Mouse (Mus musculus) heart, embryonic 12.5 days (tissue): ENCODE measurements around the gene Degs2. TPM values are rescaled to one million over a fixed set of nuclear protein-coding genes. Genes with fewer than 3 reads are reported as not detected.

ENCODE experiments used
- ATAC-seq: fragments of 200-750 bp; cut with Nextera tagmentation; 2 replicates; pipeline ENCODE4 v1.8.0; 2017; ENCODE audit warnings: moderate TSS enrichment, moderate library complexity; ENCODE audit not compliant: insufficient number of reproducible peaks, low FRiP score
- H3K27ac ChIP-seq: fragments of 300-500 bp; sonication (generic); 2 replicates; pipeline ENCODE4 v1.5.1; 2016; ENCODE audit warnings: mild to moderate bottlenecking, moderate library complexity; ENCODE audit not compliant: poor library complexity, severe bottlenecking
- H3K27me3 ChIP-seq: fragments of 300-500 bp; sonication (generic); replicated peaks from 2 replicates; pipeline ENCODE4 v1.6.1; 2016; ENCODE audit warnings: mild to moderate bottlenecking, moderate library complexity
- H3K36me3 ChIP-seq: fragments of 300-500 bp; sonication (generic); 2 replicates; pipeline ENCODE4 v1.6.1; 2016; ENCODE audit warnings: mild to moderate bottlenecking, moderate library complexity
- H3K4me1 ChIP-seq: fragments of 300-500 bp; sonication (generic); replicated peaks from 2 replicates; pipeline ENCODE4 v1.6.1; 2016; ENCODE audit warnings: mild to moderate bottlenecking
- H3K4me2 ChIP-seq: fragments of 300-500 bp; sonication (generic); 2 replicates; pipeline ENCODE4 v1.6.1; 2016; ENCODE audit warnings: mild to moderate bottlenecking, moderate library complexity
- H3K4me3 ChIP-seq: fragments of 300-500 bp; sonication (generic); 2 replicates; pipeline ENCODE4 v1.5.1; 2016; ENCODE audit warnings: mild to moderate bottlenecking
- H3K9ac ChIP-seq: fragments of 300-500 bp; sonication (generic); 2 replicates; pipeline ENCODE4 v1.6.1; 2016; ENCODE audit warnings: mild to moderate bottlenecking, moderate library complexity
- H3K9me3 ChIP-seq: fragments of 300-500 bp; sonication (generic); replicated peaks from 2 replicates; pipeline ENCODE4 v1.6.1; 2016; ENCODE audit warnings: mild to moderate bottlenecking, moderate library complexity
- WGBS: fragments of 180-500 bp; shearing (Covaris S2); methylation state at CpG from one replicate; pipeline ENCODE4 v1.1.7; 2016; 5-methylcytosine and 5-hydroxymethylcytosine counted together
- polyA plus RNA-seq: library from polyadenylated mRNA; unstranded; fragments of >200 nt; fragmentation: Nextera tagmentation; extraction: Ambion mirVana; gene quantifications from 2 replicates; pipeline ENCODE4 v1.2.1, GENCODE M21; 2016

Degs2 gene
- polyA plus RNA-seq, 1 experiment from 2014 or later, result 1.0 TPM

DNA sequence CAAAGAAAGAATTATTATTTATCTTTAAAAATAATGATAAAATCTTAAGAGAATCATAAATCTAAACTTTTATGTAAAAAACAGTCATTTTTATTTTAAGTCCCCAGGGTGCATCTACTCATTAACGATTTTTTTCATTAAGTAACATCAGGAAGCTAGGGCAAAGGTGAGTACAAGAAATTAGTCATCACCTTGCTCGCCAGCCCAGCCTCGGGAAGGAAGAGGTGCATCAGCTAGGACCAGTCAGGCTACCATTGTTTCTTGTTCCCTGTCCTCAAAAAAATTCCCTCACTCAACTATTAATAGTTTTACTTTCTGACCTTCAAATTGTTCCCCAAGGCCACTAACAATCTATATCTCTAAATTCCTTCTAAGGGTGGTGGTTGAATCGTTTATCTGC is 23.7 kb downstream of the Degs2 start:
- H3K9me3 ChIP-seq, result no peaks in the 10 kb centered on the region
- no peak for ATAC-seq
- H3K4me1 ChIP-seq, result peaks cover 9% of the 10 kb centered on the region
- H3K4me3 ChIP-seq, result no peak overlapping the region
- no peak overlapping the region for H3K4me2 ChIP-seq
- 64% methylated on average over 4 of the region's 4 CpGs for WGBS
- H3K36me3 ChIP-seq, result peaks cover 83% of the 10 kb centered on the region
- H3K9ac ChIP-seq, result no peak overlapping the region
- no peak overlapping the region for H3K27ac ChIP-seq
- no peaks in the 10 kb centered on the region for H3K27me3 ChIP-seq

DNA sequence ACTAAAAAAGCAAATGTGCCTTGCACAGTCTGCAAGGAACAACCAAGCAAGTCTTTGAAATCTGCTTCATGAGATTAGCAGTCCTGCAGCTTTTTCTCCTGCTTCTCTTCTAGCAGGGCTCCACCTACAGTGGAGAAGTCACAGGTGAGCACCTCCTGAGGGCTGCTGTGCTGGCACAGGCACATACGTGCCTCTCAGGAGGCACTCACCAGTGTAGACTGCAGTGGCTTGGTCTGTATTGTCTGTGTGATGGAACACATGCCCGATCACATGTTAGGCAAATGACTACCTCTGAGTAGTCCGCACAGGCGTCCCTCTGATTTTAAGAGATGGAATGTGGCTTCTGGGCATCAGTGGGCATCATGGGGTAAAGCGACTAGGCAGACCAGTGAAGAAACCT is 25.0 kb downstream of the Degs2 start:
- Histone ChIP-seq H3K9ac (no peak overlapping the region), H3K4me2 (no peak overlapping the region), H3K27me3 (no peaks in the 10 kb centered on the region), H3K4me1 (peaks cover 9% of the 10 kb centered on the region), H3K4me3 (no peak overlapping the region), H3K27ac (no peak overlapping the region), H3K9me3 (no peaks in the 10 kb centered on the region), H3K36me3 (peaks cover 80% of the 10 kb centered on the region)
- 91% methylated on average over 5 of the region's 5 CpGs for WGBS
- no peak for ATAC-seq

DNA sequence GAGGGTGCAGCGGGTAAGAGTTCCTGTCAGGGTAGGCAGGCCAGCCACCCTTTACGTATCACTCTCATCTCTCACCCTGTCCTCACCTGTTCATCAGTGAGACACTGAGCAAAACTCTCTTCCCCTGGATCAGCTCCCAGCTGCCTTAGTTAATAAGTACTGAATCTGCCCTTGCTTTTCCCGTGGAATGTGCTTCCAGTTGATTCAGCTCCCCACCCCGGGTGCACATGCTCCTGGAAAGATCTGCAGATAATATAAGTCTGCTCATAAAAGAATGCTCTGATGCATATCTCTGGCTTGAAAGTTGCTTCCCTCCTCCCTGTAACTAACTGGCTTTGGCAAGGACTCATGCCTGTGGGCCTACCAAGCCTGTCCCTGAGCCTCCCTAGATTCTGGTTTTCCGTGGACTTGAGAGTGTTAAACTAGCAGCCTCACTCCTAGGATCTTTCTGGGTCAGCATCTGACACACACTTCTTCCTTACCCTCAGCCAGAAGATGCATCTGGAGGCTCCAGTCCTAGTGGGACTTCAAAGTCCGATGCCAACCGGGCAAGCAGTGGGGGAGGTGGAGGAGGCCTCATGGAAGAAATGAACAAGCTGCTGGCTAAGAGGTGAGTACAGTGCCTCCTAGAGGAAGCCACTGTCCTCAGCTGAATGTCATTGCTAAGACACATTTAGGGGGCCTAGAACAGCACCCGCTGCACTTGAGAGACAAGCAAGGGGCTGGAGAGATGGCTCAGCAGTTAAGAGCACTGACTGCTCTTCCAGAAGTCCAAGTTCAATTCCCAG is 26.3 kb downstream of the Degs2 start:
- no peaks in the 10 kb centered on the region for H3K27me3 ChIP-seq
- peaks cover 9% of the 10 kb centered on the region for H3K4me1 ChIP-seq
- no peaks in the 10 kb centered on the region for H3K9me3 ChIP-seq
- no peak overlapping the region for H3K9ac ChIP-seq
- 72% methylated on average over 8 of the region's 8 CpGs for WGBS
- H3K36me3 ChIP-seq, result peaks cover 70% of the 10 kb centered on the region
- no peak overlapping the region for H3K4me2 ChIP-seq
- ATAC-seq, result no peak
- H3K4me3 ChIP-seq, result no peak overlapping the region
- H3K27ac ChIP-seq, result no peak overlapping the region

DNA sequence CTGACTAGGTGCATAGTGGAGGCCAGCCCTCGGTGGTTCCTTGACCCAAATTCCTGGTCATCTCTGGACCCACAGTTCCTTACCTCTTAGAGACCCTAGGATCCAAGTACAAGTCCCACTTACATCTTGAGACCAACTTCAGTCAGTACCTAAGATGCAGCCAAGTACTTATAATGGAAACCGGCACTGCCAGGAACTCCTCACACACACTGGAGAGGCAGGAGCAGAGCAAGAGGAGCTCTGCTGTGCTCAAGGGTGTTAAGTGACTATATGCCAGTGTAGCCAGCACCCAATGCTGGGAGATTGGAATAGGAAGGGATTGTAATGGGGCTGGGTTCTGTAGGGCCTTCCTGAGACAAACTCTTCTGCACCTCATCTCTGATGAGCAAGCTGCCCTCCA is 27.2 kb downstream of the Degs2 start:
- Histone ChIP-seq H3K4me3 (no peak overlapping the region), H3K9me3 (no peaks in the 10 kb centered on the region), H3K4me2 (no peak overlapping the region), H3K27me3 (no peaks in the 10 kb centered on the region), H3K9ac (no peak overlapping the region), H3K4me1 (peaks cover 9% of the 10 kb centered on the region), H3K27ac (no peak overlapping the region), H3K36me3 (peaks cover 65% of the 10 kb centered on the region)
- ATAC-seq, result no peak
- 89% methylated on average over 2 of the region's 2 CpGs for WGBS

DNA sequence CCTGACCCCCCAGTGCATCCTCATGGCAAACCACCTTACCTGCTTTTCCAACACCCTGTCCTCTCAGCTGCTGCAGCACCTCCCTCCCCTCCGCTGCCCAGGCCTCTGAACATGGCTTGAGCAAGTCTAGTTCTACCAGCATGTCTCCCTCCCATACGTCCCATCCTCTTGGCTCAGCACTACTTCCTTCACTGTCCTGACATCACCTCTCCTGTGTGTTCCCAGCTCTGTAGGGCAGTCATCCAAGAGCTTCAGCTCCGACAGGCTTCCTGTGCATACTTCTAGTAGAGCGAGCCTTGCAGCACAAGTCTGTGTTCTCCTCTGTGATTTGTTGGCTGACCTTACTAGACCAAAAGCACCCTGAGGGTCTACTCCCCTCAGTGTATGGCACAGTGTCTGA is 27.6 kb downstream of the Degs2 start:
- peak; percentile 40; the same call in 1 of the 2 replicates for ATAC-seq

DNA sequence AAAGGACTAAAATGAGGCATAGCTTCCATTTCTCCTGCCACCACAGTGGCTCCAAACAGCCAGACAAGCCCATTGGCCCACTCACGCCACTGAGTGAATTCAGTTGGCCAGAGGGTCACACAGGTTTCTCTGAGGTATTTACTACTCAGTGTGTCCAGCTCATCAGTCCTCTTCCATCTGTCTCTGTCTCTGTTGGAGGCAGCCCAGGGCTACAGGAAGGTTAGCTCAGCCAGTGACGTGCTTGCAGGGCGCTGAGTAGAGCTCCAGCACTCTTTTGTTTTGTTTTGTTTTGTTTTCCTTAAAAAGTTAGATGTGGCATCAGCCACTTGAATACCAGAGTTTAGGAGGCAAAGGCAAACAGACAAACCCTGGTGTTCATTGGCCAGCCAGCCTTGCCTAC is 28.6 kb downstream of the Degs2 start:
- no peak overlapping the region for H3K9ac ChIP-seq
- H3K27me3 ChIP-seq, result no peaks in the 10 kb centered on the region
- 85% methylated on average over 3 of the region's 3 CpGs for WGBS
- H3K4me1 ChIP-seq, result peaks cover 4% of the 10 kb centered on the region; the same call in 1 of the 2 replicates
- no peak overlapping the region for H3K4me3 ChIP-seq
- H3K27ac ChIP-seq, result no peak overlapping the region
- H3K9me3 ChIP-seq, result no peaks in the 10 kb centered on the region
- H3K36me3 ChIP-seq, result peaks cover 51% of the 10 kb centered on the region
- no peak for ATAC-seq
- no peak overlapping the region for H3K4me2 ChIP-seq

More for the DNA sequence above, 27.6 kb downstream of the Degs2 start:
- H3K9me3 ChIP-seq, result no peaks in the 10 kb centered on the region
- no peaks in the 10 kb centered on the region for H3K27me3 ChIP-seq
- no peak overlapping the region for H3K4me3 ChIP-seq
- no peak overlapping the region for H3K9ac ChIP-seq
- WGBS, result 65% methylated on average over 4 of the region's 4 CpGs
- peaks cover 9% of the 10 kb centered on the region for H3K4me1 ChIP-seq
- no peak overlapping the region for H3K4me2 ChIP-seq
- H3K36me3 ChIP-seq, result peaks cover 61% of the 10 kb centered on the region
- no peak overlapping the region for H3K27ac ChIP-seq

DNA sequence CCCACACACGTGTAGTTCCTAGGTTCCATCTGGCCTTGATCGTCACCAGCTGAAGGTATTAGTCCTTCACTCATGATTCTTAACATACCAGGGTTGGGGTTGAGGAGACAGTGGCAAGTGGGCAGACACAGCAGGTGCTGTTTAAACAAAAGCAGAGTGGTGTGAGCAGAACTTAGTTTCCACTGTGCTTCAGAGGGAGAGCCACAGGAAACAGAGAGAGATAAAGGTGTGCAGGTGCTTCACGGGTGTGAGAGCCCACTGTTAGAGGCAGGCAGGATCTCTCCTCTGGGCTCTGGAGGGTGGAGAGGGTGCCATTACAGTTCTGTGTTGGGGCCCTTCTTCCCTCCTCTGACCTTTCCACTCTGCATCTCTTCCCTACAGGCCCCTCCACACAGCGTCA is 29.2 kb downstream of the Degs2 start:
- WGBS, result 74% methylated on average over 4 of the region's 4 CpGs

DNA sequence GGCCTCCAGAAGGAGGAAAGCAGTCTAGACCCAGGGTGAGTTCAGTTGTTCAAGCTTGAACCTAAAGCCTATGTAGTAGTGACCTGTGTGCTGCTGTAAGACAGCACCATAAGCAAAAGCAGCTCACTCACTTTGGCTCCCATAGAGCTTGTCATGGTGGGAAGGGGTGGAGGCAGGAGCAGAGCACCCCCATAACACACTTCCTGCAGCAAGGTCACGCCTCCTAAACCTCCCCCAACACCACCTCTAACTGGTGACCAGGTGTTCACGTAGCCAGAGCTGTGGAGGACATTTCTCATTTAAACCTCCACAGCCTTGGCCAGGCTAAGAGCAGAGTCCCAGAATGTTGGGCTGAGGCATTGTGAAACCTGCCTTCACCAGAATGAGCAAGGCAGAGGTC is 30.6 kb downstream of the Degs2 start:
- H3K4me1 ChIP-seq, result peaks cover 7% of the 10 kb centered on the region
- 81% methylated on average over 2 of the region's 2 CpGs for WGBS
- no peak overlapping the region for H3K9ac ChIP-seq
- no peaks in the 10 kb centered on the region for H3K27me3 ChIP-seq
- no peak overlapping the region for H3K27ac ChIP-seq
- no peaks in the 10 kb centered on the region for H3K9me3 ChIP-seq
- H3K36me3 ChIP-seq, result peaks cover 39% of the 10 kb centered on the region
- H3K4me3 ChIP-seq, result no peak overlapping the region
- no peak overlapping the region for H3K4me2 ChIP-seq
- ATAC-seq, result no peak

More for the DNA sequence above, 29.2 kb downstream of the Degs2 start:
- Histone ChIP-seq H3K9me3 (no peaks in the 10 kb centered on the region), H3K4me2 (no peak overlapping the region), H3K4me1 (peaks cover 7% of the 10 kb centered on the region), H3K4me3 (no peak overlapping the region), H3K9ac (no peak overlapping the region), H3K27ac (no peak overlapping the region), H3K36me3 (peaks cover 51% of the 10 kb centered on the region), H3K27me3 (no peaks in the 10 kb centered on the region)
- no peak for ATAC-seq

DNA sequence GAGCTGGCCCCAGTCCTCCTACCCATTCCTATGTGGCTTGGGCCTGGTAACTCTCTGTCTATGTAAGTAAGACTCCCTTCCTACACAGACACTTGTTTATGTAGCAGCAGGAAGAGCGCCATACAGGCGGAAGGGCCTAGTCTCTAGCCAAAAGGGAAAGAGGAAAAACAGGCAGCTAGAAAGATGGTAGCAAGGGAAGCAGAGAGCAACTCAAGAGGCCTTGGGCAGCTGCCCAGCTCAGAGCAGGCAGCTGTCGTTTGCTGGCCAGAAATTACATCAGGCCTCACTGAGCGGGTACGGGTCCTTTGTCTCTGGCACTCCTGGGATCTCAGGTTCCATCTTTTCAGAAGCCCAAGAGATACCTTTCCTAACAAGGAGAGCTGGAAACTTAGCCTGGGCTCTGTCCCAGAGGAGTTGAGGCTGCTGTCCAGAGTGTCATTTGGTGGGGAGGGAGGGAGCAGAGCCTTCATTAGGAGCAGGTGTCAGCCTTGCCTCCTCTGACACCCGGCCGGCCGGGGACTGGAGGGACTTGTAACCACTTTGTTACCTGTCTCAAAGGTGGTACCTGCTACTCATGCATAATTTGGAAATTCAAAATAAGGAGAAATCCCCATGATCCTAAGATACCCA is 33.4 kb downstream of the Degs2 start:
- Histone ChIP-seq H3K36me3 (peaks cover 21% of the 10 kb centered on the region), H3K4me2 (no peak overlapping the region), H3K4me1 (peaks cover 3% of the 10 kb centered on the region; the same call in 1 of the 2 replicates), H3K4me3 (no peak overlapping the region), H3K27me3 (no peaks in the 10 kb centered on the region), H3K9me3 (no peaks in the 10 kb centered on the region), H3K9ac (no peak overlapping the region), H3K27ac (no peak overlapping the region)
- 78% methylated on average over 8 of the region's 8 CpGs for WGBS
- ATAC-seq, result no peak

DNA sequence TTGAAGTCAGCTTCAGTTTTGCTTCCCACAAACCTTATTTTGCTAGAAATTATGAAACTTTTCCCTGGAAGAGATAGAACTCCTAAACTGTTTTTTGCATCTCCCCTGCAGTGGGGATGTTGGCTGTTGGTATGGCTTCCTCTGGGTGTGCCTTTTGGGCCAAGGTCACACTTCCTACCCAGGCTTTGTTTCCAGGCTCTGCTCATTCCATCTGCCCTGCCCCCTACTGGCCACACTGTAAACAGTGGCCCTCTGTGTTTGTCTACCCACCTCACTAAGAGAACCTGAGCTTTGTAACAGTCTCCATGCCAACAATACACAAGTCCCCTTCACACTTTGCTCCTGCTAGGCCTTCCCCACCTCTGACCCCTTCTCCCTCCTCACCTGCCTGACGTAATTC is 44.8 kb downstream of the Degs2 start:
- Histone ChIP-seq H3K4me1 (peaks cover 29% of the 10 kb centered on the region), H3K4me3 (no peak overlapping the region), H3K27me3 (no peaks in the 10 kb centered on the region), H3K4me2 (no peak overlapping the region), H3K27ac (peak overlapping the region; percentile 20; the same call in 1 of the 2 replicates), H3K9me3 (no peaks in the 10 kb centered on the region), H3K36me3 (peaks cover 32% of the 10 kb centered on the region), H3K9ac (no peak overlapping the region)
- ATAC-seq, result no peak; the same call in 1 of the 2 replicates
- WGBS, result 80% methylated on average over 1 of the region's 1 CpGs

DNA sequence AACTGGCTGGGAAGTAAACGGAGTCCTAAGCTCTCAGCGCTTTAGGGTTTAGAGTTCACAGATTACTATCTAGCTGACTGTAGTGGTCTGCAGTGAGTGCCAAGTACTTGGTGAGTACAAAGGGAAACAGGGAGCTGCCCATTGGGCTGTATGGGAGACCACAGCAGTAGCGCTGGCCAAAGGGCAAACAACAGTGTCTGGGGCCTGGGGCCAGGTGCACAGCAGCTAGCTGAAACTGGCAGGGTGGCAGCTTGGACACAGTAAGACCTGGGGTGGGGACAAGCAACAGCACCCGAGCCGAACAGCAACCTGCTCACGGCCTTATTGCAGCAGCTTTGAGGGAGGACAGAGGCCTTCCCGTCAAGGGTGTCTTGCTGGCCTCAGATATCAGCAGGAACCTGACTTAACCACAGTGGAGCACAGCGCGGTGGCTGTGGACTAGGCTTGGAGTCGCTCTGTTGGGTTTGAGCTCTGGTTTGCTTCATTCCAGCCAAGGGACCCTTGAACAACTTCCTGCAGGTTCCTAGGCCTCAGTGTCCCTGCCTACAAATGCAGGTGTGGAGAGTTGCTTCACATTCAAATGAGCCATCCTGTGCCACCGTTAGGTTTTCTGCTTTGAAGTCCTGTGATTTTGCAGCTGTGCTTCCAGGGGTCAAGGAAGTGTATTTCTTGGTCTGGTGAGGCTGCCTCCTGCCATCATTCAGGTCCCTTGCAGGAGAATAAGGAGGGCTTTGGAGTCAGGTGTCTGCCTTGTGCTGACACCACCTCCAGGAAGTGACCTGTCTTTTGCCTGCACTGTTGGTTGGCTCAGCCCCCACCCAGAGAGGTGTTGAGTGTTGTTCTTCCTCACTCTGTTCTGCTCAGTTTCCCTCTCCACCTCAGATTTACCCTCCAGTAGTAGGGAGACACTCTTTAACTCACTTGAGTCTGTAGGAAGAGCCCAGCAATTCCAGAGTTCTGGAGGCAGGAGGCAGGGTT is 48.5 kb downstream of the Degs2 start:
- Histone ChIP-seq H3K4me3 (no peak overlapping the region), H3K9me3 (no peaks in the 10 kb centered on the region), H3K9ac (no peak overlapping the region), H3K4me1 (peaks cover 40% of the 10 kb centered on the region), H3K36me3 (peaks cover 44% of the 10 kb centered on the region), H3K4me2 (no peak overlapping the region), H3K27me3 (no peaks in the 10 kb centered on the region), H3K27ac (no peak overlapping the region)
- no peak for ATAC-seq
- 63% methylated on average over 11 of the region's 11 CpGs for WGBS
